Mouse (Mus musculus) forebrain, embryonic 16.5 days (tissue): ENCODE data around the gene Ddx46. TPM values are rescaled to one million over a fixed set of nuclear protein-coding genes. Genes with fewer than 3 reads are reported as not detected.
"Not testable (repeated sequence)": the region's sequence is repeated elsewhere in the genome, so short reads cannot be mapped to it uniquely, and the experiment has no call there.

Source experiments
- ATAC-seq: fragments of 200-750 bp; cut with Nextera tagmentation; 2 replicates; pipeline ENCODE4 v1.8.0; 2017; ENCODE audit warnings: mild to moderate bottlenecking, moderate library complexity
- H3K27ac ChIP-seq: fragments of 300-500 bp; sonication (generic); 2 replicates; pipeline ENCODE4 v1.5.1; 2014; ENCODE audit warnings: low read length, control low read depth
- H3K27me3 ChIP-seq: fragments of 300-500 bp; sonication (generic); replicated peaks from 2 replicates; pipeline ENCODE4 v1.6.1; 2014; ENCODE audit warnings: low read length; ENCODE audit not compliant: control insufficient read depth, insufficient read depth
- H3K36me3 ChIP-seq: fragments of 300-500 bp; sonication (generic); 2 replicates; pipeline ENCODE4 v1.6.1; 2014; ENCODE audit not compliant: control insufficient read depth, insufficient read depth
- H3K4me1 ChIP-seq: fragments of 300-500 bp; sonication (generic); replicated peaks from 2 replicates; pipeline ENCODE4 v1.6.1; 2014; ENCODE audit warnings: low read length; ENCODE audit not compliant: control insufficient read depth, insufficient read depth
- H3K4me2 ChIP-seq: fragments of 300-500 bp; sonication (generic); 2 replicates; pipeline ENCODE4 v1.6.1; 2014; ENCODE audit warnings: mild to moderate bottlenecking, low read length, control low read depth
- H3K4me3 ChIP-seq: fragments of 300-500 bp; sonication (generic); replicated peaks from 2 replicates; pipeline ENCODE4 v1.5.1; 2014; ENCODE audit warnings: mild to moderate bottlenecking, low read length, control low read depth
- H3K9ac ChIP-seq: fragments of 300-500 bp; sonication (generic); replicated peaks from 2 replicates; pipeline ENCODE4 v1.6.1; 2014; ENCODE audit warnings: low read depth, low read length, control low read depth
- H3K9me3 ChIP-seq: fragments of 300-500 bp; sonication (generic); 2 replicates; pipeline ENCODE4 v1.6.1; 2016; ENCODE audit warnings: low read length; ENCODE audit not compliant: control insufficient read depth
- WGBS: fragments of 180-500 bp; shearing (Covaris S2); extraction: QIAGEN DNeasy Blood & Tissue Kit; methylation state at CpG from one replicate; pipeline ENCODE4 v1.1.7; 2014; 5-methylcytosine and 5-hydroxymethylcytosine counted together
- polyA plus RNA-seq: library from polyadenylated mRNA; unstranded; fragments of >200 nt; fragmentation: Nextera tagmentation; extraction: Ambion mirVana; gene quantifications from 2 replicates; pipeline ENCODE4 v1.2.1, GENCODE M21; 2015

The Ddx46 gene
- polyA plus RNA-seq, 1 experiment from 2014 or later = 34.2 TPM

DNA sequence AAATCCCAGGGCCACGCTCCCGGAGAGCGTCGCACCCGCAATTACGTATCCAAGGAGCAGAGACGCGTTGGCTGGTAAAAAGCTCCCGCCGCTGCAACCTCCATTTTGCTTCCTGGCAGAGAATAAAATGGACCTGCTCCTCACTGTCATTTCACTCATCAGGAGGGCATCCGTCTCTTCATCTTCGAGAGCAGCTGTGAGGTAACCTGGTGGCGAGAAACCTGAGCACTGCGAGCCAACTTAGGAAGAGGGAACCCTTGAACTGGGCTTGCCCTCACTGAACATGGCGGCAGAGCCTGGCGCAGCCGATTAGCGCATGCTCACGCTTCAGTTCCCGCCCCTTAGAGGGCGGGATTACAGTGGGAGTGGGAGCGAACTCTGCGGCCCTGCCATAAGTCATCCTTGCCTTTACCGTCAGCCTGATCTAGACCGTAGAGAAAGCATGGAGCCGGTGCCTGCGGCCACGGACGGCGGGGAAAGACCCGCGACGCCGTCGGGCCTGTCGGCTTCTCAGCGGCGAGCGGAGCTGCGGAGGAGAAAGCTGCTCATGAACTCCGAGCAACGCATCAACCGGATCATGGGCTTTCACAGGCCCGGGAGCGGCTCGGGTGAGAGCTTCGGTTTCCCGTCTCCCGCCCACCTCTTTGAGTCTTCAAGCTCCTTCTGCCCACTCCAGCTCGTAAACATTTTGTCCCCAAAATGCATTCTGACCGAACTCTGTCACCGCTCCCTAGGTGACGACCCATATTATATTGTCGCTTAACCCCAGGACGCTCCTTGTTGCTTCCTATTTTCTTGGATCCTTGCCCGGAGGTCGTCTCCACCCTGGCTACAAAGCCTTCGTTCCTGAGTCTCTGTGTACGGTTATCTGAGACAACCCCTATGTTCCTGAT is 11.9 kb upstream of the Ddx46 start, which contains the start of gene Caml:
TSS of gene Caml (plus strand) at position 357 of the 893 bp plus-strand sequence.
- peaks cover 5% of the 10 kb centered on the region; the same call in 1 of the 2 replicates for H3K36me3 ChIP-seq
- H3K9me3 ChIP-seq = no peaks in the 10 kb centered on the region
- H3K27ac ChIP-seq = peak within 1 kb of the TSS; percentile 91
- ATAC-seq = peak; percentile 99
- peak within 1 kb of the TSS; percentile 95 for H3K4me2 ChIP-seq
- H3K4me1 ChIP-seq = peaks cover 26% of the 10 kb centered on the region
- H3K4me3 ChIP-seq = peak within 1 kb of the TSS; percentile 73
- peak within 1 kb of the TSS; percentile 77 for H3K9ac ChIP-seq
- H3K27me3 ChIP-seq = no peaks in the 10 kb centered on the region
- WGBS = under 1% methylated on average over 59 of the region's 59 CpGs

DNA sequence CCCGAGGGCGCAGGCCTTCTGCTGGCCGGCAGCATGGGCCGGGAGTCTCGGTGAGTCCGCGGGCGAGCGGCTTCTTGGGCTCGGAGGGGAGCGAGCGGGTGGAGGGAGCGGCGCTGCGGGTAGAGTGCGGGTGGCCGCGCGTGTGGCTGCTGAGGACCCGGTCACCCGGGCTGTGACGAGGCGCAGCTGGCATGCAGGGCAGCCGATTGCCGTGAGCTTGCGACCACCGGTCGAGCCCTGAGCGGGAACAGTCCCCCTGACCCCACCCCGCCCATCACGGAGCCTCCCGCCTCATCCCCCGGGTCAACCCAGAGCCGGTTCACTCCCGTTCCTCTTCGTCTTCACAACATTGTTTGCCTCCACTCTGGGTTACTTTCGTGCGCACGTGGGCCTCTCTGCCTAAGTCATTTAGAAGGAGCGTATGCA is 332 bp downstream of the Ddx46 start:
- peak; percentile 61 for ATAC-seq
- WGBS = 1% methylated on average over 38 of the region's 40 CpGs
- Histone ChIP-seq H3K9me3 (no peaks in the 10 kb centered on the region), H3K4me3 (peak overlapping the region; percentile 86), H3K4me2 (peak overlapping the region; percentile 78), H3K27me3 (no peaks in the 10 kb centered on the region), H3K9ac (peak overlapping the region; percentile 87), H3K27ac (no peak overlapping the region), H3K4me1 (peaks cover 11% of the 10 kb centered on the region), H3K36me3 (peaks cover 18% of the 10 kb centered on the region)

DNA sequence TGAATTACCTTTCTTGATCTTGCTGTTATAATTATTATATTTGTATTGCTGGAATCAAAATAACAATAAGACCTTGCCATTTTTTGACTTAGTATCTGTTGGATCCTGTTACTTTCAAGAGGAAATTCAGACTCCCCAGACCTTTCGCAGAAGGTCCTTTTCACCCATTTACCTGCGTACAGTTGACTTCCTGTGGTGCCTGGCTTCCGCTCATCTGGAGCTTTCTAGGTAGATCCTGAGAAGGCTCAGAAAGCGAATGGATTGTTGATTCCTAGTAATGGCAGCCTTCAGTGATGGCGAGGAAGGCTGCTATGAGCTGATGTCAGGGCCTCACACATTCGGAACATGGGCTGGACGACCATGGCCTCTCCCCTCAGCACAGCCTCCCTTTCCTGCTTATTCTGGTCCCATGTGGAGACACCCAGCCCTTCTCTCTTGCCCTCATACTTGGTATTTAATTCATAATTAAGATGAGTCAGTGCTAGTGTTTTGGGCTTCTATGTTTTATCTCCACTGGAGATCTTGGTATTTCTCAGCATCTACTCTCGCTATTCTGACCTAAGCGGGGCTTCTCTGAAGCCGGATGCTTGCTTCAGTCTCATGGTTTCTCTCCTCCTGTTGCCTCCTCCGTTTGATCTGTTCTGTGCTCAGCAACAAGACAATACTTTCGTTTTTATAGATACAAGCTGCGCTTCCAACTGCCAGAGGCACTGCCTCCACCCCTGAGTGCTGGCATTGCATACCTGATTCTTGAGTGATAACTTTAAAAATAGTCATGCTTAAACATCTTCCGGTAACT is 1.6 kb downstream of the Ddx46 start:
- Histone ChIP-seq H3K36me3 (peaks cover 17% of the 10 kb centered on the region), H3K9ac (no peak overlapping the region), H3K9me3 (no peaks in the 10 kb centered on the region), H3K27ac (no peak overlapping the region), H3K4me1 (peaks cover 11% of the 10 kb centered on the region), H3K4me2 (no peak overlapping the region), H3K27me3 (no peaks in the 10 kb centered on the region), H3K4me3 (no peak overlapping the region)
- no peak for ATAC-seq
- WGBS = 91% methylated on average over 14 of the region's 14 CpGs

DNA sequence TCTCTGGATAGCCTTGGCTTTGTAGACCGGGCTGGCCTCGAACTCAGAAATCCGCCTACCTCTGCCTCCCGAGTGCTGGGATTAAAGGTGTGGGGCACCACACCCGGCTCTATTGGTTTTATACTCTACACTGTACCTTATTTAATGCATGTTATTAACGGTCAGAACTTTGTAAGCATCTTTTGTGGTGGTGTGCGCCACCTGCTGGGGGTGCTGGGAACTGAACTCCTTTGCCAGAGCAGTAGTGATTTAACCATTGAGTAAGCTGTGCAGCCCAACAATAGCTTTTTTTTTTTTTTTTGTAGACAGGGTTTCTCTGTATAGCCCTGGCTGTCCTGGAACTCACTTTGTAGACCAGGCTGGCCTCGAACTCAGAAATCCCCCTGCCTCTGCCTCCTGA is 5.7 kb downstream of the Ddx46 start:
- Histone ChIP-seq H3K4me1 (peaks cover 11% of the 10 kb centered on the region), H3K36me3 (peaks cover 10% of the 10 kb centered on the region)
- ATAC-seq, H3K4me3 ChIP-seq, H3K4me2 ChIP-seq, H3K27ac ChIP-seq, H3K27me3 ChIP-seq, H3K9me3 ChIP-seq, H3K9ac ChIP-seq: not testable (repeated sequence)
- WGBS = 43% methylated on average over 8 of the region's 8 CpGs

DNA sequence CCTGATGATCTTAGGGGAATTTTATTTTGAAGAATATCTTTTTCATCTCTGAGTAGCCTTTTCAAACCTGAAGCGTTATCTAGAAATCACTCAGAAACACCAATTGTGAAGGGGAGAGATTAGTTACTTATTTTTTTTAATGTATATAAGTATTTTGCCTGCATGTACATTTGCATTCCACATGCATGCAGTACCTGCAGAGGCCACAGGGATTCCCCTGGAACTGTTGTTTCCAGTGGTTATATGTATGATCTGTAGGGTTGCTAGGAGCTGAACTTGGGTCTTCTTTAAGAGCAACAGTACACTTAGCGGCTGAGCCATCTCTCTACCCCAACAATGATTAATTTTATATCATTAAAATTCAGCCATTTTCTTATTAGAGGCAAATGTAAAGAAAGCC is 9.7 kb downstream of the Ddx46 start:
- Histone ChIP-seq H3K27me3 (no peaks in the 10 kb centered on the region), H3K9ac (no peak overlapping the region), H3K9me3 (no peaks in the 10 kb centered on the region), H3K4me3 (no peak overlapping the region), H3K4me2 (no peak overlapping the region), H3K27ac (no peak overlapping the region), H3K4me1 (no peaks in the 10 kb centered on the region), H3K36me3 (peaks cover 35% of the 10 kb centered on the region)
- no peak for ATAC-seq
- WGBS = 88% methylated on average over 2 of the region's 2 CpGs

DNA sequence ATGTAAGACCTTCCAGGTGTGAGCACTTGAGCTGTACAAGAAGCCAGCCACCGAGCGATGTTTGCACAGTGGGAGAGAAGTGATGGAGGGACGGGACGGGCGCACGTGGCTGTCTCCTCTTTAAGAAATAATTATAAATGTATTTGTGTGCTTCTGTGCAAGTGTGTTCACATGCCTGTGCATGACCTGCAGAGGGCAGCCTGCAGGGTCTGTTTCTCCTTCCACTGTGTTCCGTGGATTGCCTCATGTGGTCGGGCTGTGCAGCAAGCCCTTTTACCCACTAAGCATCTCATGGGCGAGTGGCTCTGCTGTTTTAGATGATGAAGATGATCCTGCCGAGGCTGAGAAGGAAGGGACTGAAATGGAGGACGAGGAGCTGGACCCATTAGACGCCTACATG is 15.3 kb downstream of the Ddx46 start:
- Histone ChIP-seq H3K9ac (no peak overlapping the region), H3K4me3 (no peak overlapping the region), H3K27me3 (no peaks in the 10 kb centered on the region), H3K36me3 (peaks cover 73% of the 10 kb centered on the region), H3K9me3 (no peaks in the 10 kb centered on the region), H3K4me2 (no peak overlapping the region), H3K4me1 (no peaks in the 10 kb centered on the region), H3K27ac (no peak overlapping the region)
- WGBS = 87% methylated on average over 12 of the region's 12 CpGs
- ATAC-seq = no peak

DNA sequence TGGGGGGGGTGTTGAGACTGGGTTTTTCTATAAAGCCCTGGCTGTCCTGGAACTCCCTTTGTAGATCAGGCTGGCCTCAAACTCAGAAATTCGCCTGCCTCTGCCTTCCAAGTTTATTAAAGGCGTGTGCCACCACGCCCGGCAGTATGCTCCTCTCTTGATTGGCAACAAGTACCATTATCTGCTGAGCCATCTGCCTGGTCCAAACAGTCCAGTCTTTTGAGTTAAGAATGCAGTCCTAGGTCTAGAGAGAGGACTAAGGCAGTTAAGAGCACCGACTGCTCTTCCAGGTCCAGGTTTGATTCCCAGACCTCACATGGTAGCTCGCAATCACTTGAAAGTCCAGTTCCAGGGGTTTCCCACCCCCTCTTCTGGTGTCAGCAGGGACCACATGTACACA is 16.2 kb downstream of the Ddx46 start:
- peaks cover 72% of the 10 kb centered on the region for H3K36me3 ChIP-seq
- H3K4me2 ChIP-seq = no peak overlapping the region
- H3K27ac ChIP-seq = no peak overlapping the region
- no peaks in the 10 kb centered on the region for H3K4me1 ChIP-seq
- H3K4me3 ChIP-seq = no peak overlapping the region
- WGBS = 92% methylated on average over 6 of the region's 6 CpGs
- H3K27me3 ChIP-seq = no peaks in the 10 kb centered on the region
- no peak for ATAC-seq
- H3K9ac ChIP-seq = no peak overlapping the region
- no peaks in the 10 kb centered on the region for H3K9me3 ChIP-seq

DNA sequence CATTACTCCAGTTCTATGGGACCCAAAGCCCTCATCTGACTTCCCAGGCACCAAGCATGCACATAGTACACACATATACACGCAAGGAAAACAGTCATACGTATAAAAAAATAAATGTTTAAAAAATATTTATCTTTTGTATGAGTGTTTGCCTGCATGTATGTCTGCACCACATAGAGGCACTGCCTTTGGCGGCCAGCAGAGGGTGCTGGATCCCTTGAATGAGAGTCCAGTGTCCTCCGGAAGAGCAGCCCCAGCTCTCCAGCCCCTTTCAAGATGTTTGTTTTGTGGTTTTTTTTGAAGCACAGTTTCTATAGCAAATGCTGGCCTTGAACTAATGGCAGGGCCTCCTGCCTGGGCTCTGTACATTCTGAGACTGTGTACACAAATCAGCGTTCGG is 33.7 kb downstream of the Ddx46 start:
- H3K9ac ChIP-seq = no peak overlapping the region
- H3K36me3 ChIP-seq = peaks cover 50% of the 10 kb centered on the region
- H3K4me2 ChIP-seq = no peak overlapping the region
- no peaks in the 10 kb centered on the region for H3K4me1 ChIP-seq
- no peaks in the 10 kb centered on the region for H3K27me3 ChIP-seq
- no peaks in the 10 kb centered on the region for H3K9me3 ChIP-seq
- no peak overlapping the region for H3K27ac ChIP-seq
- no peak for ATAC-seq
- 81% methylated on average over 6 of the region's 6 CpGs for WGBS
- H3K4me3 ChIP-seq = no peak overlapping the region

DNA sequence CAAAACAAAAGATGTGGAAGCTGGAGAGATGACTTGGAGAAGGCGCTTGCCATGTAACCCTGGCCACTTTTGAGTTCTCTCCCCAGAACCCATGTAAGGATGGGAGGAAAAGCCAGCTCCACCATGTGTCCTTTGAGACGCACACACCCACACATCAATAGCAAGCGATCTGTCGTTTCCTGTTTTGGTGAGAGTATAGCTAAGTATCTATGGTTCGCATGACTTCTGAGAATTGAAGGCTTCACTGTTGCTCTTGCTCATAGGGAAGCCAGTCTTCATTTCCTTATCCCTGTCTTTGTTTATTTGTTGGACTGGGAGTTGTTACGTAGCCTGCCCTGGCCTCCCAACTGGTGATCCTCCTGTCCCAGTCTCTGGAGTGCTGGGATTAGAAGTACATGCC is 37.9 kb downstream of the Ddx46 start:
- H3K27me3 ChIP-seq = no peaks in the 10 kb centered on the region
- no peak for ATAC-seq
- no peaks in the 10 kb centered on the region for H3K4me1 ChIP-seq
- no peak overlapping the region for H3K4me3 ChIP-seq
- no peaks in the 10 kb centered on the region for H3K9me3 ChIP-seq
- H3K27ac ChIP-seq = no peak overlapping the region
- WGBS = 98% methylated on average over 6 of the region's 6 CpGs
- no peak overlapping the region for H3K9ac ChIP-seq
- peaks cover 42% of the 10 kb centered on the region for H3K36me3 ChIP-seq
- H3K4me2 ChIP-seq = no peak overlapping the region
